Mouse (Mus musculus) frontal cortex, postnatal 14 days (tissue): ENCODE data around the gene Pex14.

Experiments
- DNase-seq, 2 experiments: peaks; one replicate each; pipeline ENCODE4 v3.0.0; 2022; ENCODE audit warnings: low spot score in 2 of 2

Gene Pex14

GRCm38 (mm10) chr4:148920610-148921009 is 179.1 kb downstream of the Pex14 start:
- DNase-seq, result no peak

DNA sequence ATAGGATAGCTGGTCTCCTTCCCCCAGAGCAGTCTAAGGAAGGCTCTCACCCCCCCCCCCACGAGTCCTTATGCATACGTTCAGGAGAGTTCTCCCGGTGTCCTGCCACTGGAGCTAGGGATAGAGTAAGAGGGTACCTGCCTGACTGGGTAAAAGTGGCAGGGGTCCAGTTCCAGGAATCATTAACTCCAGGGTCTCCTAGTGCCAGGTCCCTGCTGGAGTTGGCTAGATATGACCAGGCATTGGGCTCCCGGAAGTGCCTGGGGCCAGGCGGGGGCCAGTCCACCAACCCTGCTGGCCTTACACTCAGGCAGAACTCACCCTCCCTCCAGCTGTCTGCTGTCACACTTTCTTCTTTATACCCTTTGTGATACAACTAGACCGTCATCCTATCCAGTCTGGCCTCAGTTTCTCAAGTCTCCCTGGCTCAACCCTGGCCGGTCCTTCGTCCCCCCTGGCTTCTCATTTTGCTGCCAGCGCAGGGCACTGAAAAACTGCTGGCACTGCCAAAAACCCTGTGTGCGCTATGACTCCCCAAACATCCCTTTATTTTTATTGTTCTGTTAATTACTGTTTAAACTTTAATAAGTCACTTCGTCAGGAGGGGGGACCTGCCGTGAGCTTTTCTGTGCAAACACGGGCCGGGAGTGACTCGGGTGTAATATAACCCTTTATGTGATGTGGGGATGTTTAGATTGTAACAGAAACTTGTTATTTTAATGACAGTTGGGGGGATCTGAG is 180.8 kb downstream of the Pex14 start:
- DNase-seq, result no peak

DNA sequence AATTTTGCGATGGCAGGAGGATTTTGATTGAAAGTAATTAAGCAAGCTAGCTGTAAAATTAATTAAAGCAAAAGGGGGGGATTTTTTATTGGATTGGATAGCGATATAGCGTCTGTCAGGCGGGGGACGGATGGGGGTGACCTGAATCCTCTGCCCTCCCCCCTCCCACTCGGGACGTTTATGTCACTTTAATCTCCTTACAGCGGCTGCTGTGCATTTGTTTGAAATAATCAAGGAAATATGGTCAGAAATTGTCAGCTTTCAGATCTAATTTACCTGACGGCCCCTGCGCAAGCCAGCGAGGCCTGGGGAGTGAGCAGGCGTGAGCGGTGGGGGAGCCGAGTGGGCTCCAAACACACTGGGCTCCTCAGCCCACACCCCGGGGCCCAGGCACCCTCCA is 183.8 kb downstream of the Pex14 start:
- no peak for DNase-seq

- no peak for DNase-seq
Observed at GRCm38 (mm10) chr4:148914863-148915622, 184.6 kb downstream of the Pex14 start.

- DNase-seq, result no peak
Observed at GRCm38 (mm10) chr4:148912826-148913590, 186.7 kb downstream of the Pex14 start.

GRCm38 (mm10) chr4:148912134-148912533 is 187.5 kb downstream of the Pex14 start:
- no peak for DNase-seq
